Mouse (Mus musculus) liver, embryonic 16.5 days (tissue): ENCODE measurements around the gene Zscan21. TPM values are rescaled to one million over a fixed set of nuclear protein-coding genes. Genes with fewer than 3 reads are reported as not detected.
"Not testable (repeated sequence)": the region's sequence is repeated elsewhere in the genome, so short reads cannot be mapped to it uniquely, and the experiment has no call there.

ENCODE experiments used
- ATAC-seq: fragments of 200-750 bp; cut with Nextera tagmentation; 2 replicates; pipeline ENCODE4 v1.8.0; 2017; ENCODE audit warnings: low read depth, mild to moderate bottlenecking, moderate number of reproducible peaks, moderate library complexity
- H3K27ac ChIP-seq: fragments of 300-500 bp; sonication (generic); 2 replicates; pipeline ENCODE4 v1.5.1; 2014; ENCODE audit warnings: mild to moderate bottlenecking, low read length
- H3K27me3 ChIP-seq: fragments of 300-500 bp; sonication (generic); 2 replicates; pipeline ENCODE4 v1.6.1; 2014; ENCODE audit warnings: low read depth, low read length, mixed read lengths; ENCODE audit not compliant: control insufficient read depth, insufficient read depth
- H3K36me3 ChIP-seq: fragments of 300-500 bp; sonication (generic); 2 replicates; pipeline ENCODE4 v1.6.1; 2014; ENCODE audit warnings: mild to moderate bottlenecking; ENCODE audit not compliant: control insufficient read depth, insufficient read depth
- H3K4me1 ChIP-seq: fragments of 300-500 bp; sonication (generic); 2 replicates; pipeline ENCODE4 v1.6.1; 2014; ENCODE audit warnings: low read depth, low read length, mixed read lengths; ENCODE audit not compliant: control insufficient read depth
- H3K4me2 ChIP-seq: fragments of 300-500 bp; sonication (generic); 2 replicates; pipeline ENCODE4 v1.6.1; 2014; ENCODE audit warnings: low read depth, low read length, mixed read lengths
- H3K4me3 ChIP-seq: fragments of 300-500 bp; sonication (generic); 2 replicates; pipeline ENCODE4 v1.5.1; 2014; ENCODE audit warnings: low read depth, mild to moderate bottlenecking, low read length
- H3K9ac ChIP-seq: fragments of 300-500 bp; sonication (generic); 2 replicates; pipeline ENCODE4 v1.6.1; 2014; ENCODE audit warnings: low read depth, low read length
- H3K9me3 ChIP-seq: fragments of 300-500 bp; sonication (generic); replicated peaks from 2 replicates; pipeline ENCODE4 v1.6.1; 2016; ENCODE audit warnings: low read length; ENCODE audit not compliant: control insufficient read depth
- WGBS: fragments of 180-500 bp; shearing (Covaris S2); extraction: QIAGEN DNeasy Blood & Tissue Kit; methylation state at CpG from one replicate; pipeline ENCODE4 v1.1.7; 2014; ENCODE audit not compliant: insufficient replicate concordance; 5-methylcytosine and 5-hydroxymethylcytosine counted together
- polyA plus RNA-seq: library from polyadenylated mRNA; unstranded; fragments of >200 nt; fragmentation: Nextera tagmentation; extraction: Ambion mirVana; gene quantifications from 2 replicates; pipeline ENCODE4 v1.2.1, GENCODE M21; 2015

Gene Zscan21
- polyA plus RNA-seq, 1 experiment from 2014 or later = 14.6 TPM

GRCm38 (mm10) chr5:138104976-138105375 lies 11.7 kb upstream of the Zscan21 start:
- Histone ChIP-seq H3K27ac (no peak overlapping the region), H3K4me2 (no peak overlapping the region)

DNA sequence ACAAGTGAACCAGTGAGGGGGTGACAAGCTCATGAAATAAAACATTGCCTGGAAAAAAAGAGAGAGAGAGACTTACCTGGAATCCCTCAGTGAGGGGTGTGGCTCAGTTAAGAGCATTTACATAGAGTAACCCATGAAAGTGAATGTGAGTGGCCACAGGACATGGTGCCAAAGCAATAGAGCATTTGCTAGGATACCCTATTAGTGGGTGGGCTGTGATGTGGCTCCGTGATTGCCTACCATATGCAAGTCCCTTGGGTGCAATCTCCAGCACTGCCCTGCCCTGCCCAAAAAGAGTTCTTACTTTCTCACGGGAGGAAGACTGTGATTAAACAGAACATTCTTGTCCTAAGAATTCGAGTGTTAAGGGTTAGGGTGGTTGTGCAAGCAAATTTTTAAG lies 9.6 kb upstream of the Zscan21 start:
- Histone ChIP-seq H3K4me3 (no peak overlapping the region), H3K27me3 (no peaks in the 10 kb centered on the region), H3K4me2 (no peak overlapping the region), H3K27ac (no peak overlapping the region), H3K4me1 (no peaks in the 10 kb centered on the region), H3K9me3 (no peaks in the 10 kb centered on the region), H3K9ac (no peak overlapping the region), H3K36me3 (peaks cover 9% of the 10 kb centered on the region; the same call in 1 of the 2 replicates)
- no peak for ATAC-seq
- 40% methylated on average over 3 of the region's 3 CpGs for WGBS

More at GRCm38 (mm10) chr5:138104976-138105375, 11.7 kb upstream of the Zscan21 start:
- no peak overlapping the region for H3K9ac ChIP-seq
- H3K9me3 ChIP-seq = no peaks in the 10 kb centered on the region
- no peaks in the 10 kb centered on the region for H3K4me1 ChIP-seq
- WGBS = 66% methylated on average over 2 of the region's 2 CpGs
- ATAC-seq = no peak
- no peaks in the 10 kb centered on the region for H3K27me3 ChIP-seq
- no peak overlapping the region for H3K4me3 ChIP-seq
- peaks cover 29% of the 10 kb centered on the region for H3K36me3 ChIP-seq

- H3K27me3 ChIP-seq, H3K4me3 ChIP-seq, H3K36me3 ChIP-seq, H3K4me1 ChIP-seq, H3K4me2 ChIP-seq, H3K9ac ChIP-seq, H3K27ac ChIP-seq, ATAC-seq, H3K9me3 ChIP-seq: not testable (repeated sequence)
- 50% methylated on average over 4 of the region's 4 CpGs for WGBS
Measured at GRCm38 (mm10) chr5:138109847-138110396, 6.8 kb upstream of the Zscan21 start.

DNA sequence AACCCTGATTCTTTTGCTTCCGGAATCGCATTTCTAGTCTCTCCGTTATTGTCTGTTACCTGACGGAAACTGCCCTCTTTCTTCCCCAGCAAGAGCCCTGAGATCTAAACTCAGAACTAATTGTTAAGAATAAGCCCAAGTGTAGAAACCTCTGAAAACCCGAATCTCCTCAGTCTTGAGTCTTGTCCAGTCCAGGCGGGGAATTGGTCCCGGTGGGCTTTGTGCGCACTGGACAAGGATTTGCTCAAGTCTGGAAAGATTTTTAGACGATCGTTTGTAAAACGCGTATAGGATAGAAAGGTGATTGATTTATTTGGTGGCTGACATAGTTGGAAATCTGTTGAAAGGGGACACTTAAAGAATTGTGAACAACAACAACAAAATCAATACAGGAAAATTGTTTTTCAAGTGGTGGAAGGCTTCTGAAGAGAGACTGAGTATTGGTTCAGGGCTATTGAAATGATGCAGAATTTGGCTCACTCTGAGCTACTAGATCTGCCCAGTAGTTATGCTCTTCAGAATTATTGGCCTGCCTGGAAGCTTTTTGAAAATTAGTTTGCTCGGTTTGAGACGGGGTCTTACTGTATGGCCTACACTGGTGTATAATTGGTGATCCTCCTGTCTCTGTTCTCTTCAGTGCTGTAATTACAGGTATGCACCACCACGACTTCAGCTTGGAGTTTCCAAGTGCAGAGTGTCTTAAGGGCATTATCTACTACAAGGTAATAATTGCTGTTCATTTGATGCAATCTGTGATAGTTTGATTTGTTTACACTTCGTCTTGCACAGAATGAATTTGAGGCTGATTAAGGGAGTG lies 704 bp downstream of the Zscan21 start:
- whole genome bisulfite sequencing = 5% methylated on average over 16 of the region's 16 CpGs
- no peaks in the 10 kb centered on the region for H3K27me3 ChIP-seq
- ATAC-seq = peak; percentile 19
- H3K4me2 ChIP-seq = peak overlapping the region; percentile 76
- H3K36me3 ChIP-seq = no peaks in the 10 kb centered on the region
- H3K9me3 ChIP-seq = no peaks in the 10 kb centered on the region
- peaks cover 19% of the 10 kb centered on the region for H3K4me1 ChIP-seq
- H3K9ac ChIP-seq = peak overlapping the region; percentile 75
- H3K4me3 ChIP-seq = peak overlapping the region; percentile 77
- peak overlapping the region; percentile 93 for H3K27ac ChIP-seq

GRCm38 (mm10) chr5:138118041-138118440 lies 1.3 kb downstream of the Zscan21 start:
- 66% methylated on average over 3 of the region's 3 CpGs for WGBS
- H3K36me3 ChIP-seq = no peaks in the 10 kb centered on the region
- peak overlapping the region; percentile 75; the same call in 1 of the 2 replicates for H3K9ac ChIP-seq
- peak overlapping the region; percentile 77 for H3K4me3 ChIP-seq
- H3K4me1 ChIP-seq = peaks cover 19% of the 10 kb centered on the region
- H3K27me3 ChIP-seq = no peaks in the 10 kb centered on the region
- H3K9me3 ChIP-seq = no peaks in the 10 kb centered on the region
- no peak for ATAC-seq
- no peak overlapping the region for H3K27ac ChIP-seq
- peak overlapping the region; percentile 76 for H3K4me2 ChIP-seq

DNA sequence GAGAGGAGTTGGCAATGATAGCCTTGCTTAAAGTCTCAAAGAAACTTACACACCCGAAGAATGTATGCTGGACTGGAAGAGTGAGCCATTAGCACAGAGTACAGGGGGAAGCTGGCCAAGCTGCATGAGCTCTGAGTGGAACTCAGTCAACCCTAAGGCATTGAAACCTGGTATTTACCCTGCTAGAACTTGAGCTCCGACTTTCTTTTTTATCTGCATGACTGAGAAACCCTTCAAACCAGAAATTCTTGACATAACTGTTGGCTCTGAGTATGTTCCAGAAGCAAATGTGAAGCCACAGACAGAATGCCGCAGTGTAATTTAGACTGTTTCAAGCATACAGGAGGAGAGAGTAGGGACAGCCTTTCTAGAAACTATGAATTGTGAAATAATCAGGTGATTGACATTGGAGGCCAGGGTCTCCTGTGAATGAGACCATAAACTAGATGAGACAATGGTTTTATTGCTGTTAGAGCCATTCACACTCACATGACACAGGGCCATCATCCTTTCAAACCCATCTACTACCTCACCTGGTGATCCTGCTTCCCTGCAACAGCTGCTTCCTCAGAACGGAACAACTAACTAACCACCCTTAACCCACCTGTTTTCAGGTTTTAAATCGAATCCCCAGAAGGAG lies 15.8 kb downstream of the Zscan21 start:
- H3K27me3 ChIP-seq = no peaks in the 10 kb centered on the region
- H3K9me3 ChIP-seq = no peaks in the 10 kb centered on the region
- no peak overlapping the region for H3K9ac ChIP-seq
- H3K4me2 ChIP-seq = no peak overlapping the region
- no peak for ATAC-seq
- H3K4me3 ChIP-seq = no peak overlapping the region
- peaks cover 9% of the 10 kb centered on the region for H3K4me1 ChIP-seq
- peaks cover 23% of the 10 kb centered on the region for H3K36me3 ChIP-seq
- no peak overlapping the region for H3K27ac ChIP-seq
- WGBS = 78% methylated on average over 5 of the region's 5 CpGs

DNA sequence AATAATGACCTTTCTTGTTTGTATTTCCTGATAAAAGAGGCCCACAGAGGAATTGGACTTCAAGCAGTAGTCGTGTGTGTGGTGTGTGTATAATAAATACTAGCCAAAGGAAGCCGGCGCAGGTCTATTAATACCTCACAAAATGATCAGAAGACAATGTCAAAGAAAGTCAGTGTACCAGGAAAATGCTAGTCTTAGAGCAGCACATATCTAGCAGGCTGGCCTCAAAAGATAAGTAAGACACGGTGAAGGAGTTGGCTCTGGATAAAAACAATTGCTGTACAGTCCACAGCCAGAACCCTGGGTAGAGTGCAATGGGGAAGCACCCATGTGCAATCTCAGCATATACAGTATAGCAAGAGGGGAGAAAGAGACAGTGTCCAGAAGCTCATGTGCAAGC lies 20.6 kb downstream of the Zscan21 start:
- Histone ChIP-seq H3K4me1 (peaks cover 11% of the 10 kb centered on the region), H3K4me3 (no peak overlapping the region), H3K9me3 (no peaks in the 10 kb centered on the region), H3K27me3 (no peaks in the 10 kb centered on the region), H3K9ac (no peak overlapping the region), H3K27ac (0 out of 2 replicates have a peak overlapping the region, but pooled peaks have one; percentile 12), H3K36me3 (peaks cover 7% of the 10 kb centered on the region; the same call in 1 of the 2 replicates), H3K4me2 (no peak overlapping the region)
- 25% methylated on average over 4 of the region's 4 CpGs for WGBS
- ATAC-seq = peak; percentile 82

GRCm38 (mm10) chr5:138137935-138138549 lies 21.3 kb downstream of the Zscan21 start:
- Histone ChIP-seq H3K27ac (no peak overlapping the region), H3K4me2 (no peak overlapping the region), H3K4me3 (no peak overlapping the region), H3K9ac (no peak overlapping the region), H3K36me3 (peaks cover 5% of the 10 kb centered on the region; the same call in 1 of the 2 replicates), H3K4me1 (peaks cover 11% of the 10 kb centered on the region), H3K9me3 (no peaks in the 10 kb centered on the region), H3K27me3 (no peaks in the 10 kb centered on the region)
- WGBS = 41% methylated on average over 8 of the region's 8 CpGs
- peak; percentile 54; the same call in 1 of the 2 replicates for ATAC-seq
